Mouse (Mus musculus) right cerebral cortex, adult 2 months (tissue): ENCODE results near the gene Snapc4.

Experiments
- DNase-seq, 2 experiments: peaks; one replicate each; pipeline ENCODE4 v3.0.0; 2021 to 2022; ENCODE audit warnings: low spot score in 2 of 2

The Snapc4 gene

DNA sequence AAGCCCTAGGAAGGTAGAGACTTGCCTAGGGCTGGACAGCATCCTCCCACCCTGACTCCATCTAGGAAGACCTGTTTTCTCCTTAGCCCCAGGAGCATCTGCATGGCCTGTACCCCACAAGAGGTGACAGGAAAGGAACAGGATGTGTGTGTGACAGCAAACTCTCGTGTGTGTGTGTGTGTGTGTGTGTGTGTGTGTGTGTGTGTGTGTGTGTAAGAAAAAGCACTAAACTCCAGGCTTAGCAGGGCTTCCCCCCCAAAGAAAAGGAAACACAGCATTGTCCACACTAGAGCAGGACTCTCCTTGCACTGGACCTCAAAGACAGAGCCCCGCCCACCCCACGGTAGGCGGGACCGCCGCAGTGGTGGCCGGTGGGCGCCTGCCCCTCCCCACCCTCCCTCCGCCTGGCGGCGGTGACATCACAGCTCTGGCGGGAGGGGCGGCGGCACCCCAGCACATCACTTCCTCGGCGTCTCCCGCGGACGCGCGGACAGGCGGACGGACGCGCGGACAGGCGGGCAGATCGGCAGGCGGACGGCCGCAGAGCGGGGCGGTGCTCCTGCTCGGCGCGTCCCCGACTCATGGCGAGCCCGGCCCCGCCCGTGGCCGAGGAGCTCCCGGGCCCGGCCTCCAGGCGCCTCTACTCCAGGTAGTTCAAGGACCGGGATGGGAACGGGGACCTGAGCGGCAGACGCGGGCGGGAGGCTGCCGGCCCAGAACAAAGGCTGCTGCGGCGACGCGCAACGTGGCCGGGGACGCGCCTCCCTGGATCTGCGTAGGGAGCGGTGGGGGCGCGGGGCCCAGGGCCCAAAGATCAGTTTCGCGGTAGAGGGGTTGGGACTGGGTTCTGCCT, 65.2 kb downstream of the Snapc4 start, which contains the start of gene Gpsm1:
TSS of gene Gpsm1 (plus strand) at position 444 of the 853 bp plus-strand sequence.
- peak; percentile 68 to 80 for DNase-seq

DNA sequence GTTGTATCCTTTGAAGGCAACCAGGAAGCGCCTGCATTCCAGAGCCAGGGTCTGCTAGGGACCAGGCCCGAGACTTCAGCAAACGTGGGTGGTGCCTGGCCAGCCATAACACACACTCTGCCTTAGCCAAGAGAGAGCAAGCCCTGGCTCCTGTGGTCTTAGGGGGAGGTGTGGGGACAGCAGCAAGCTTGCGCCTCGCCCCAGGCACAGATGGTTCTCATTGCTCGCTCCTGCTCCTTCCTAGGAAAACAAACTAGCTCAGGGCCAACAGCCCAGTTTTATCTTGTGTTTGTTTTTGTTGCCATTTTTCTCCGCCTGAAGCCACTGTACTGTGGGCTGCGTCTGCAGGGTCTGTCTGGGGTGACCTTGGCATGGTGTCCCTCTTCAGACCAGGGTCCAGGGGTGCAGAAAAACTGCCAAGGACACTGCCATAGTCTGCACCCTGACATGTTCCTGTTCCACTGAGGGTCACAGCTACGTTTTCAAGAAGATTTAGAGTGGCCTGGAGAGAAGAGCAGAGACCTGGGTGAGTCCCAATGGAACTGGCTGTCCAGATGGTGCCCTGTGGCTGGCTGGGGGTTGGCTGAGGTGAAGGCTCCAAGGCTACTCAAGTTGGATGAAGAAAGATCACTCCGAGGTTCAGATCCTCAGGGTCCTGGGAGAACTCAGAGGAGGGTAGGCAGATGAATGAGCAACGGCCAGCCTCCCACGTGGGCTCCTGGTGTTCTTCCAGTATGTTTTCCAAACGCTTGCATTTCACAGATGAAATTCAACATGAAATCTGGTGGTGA, 66.0 kb downstream of the Snapc4 start:
- DNase-seq: no peak

- DNase-seq: no peak
Observed at GRCm38 (mm10) chr2:26313394-26313793, 67.1 kb downstream of the Snapc4 start.

- DNase-seq: no peak
Observed at GRCm38 (mm10) chr2:26312812-26313211, 67.6 kb downstream of the Snapc4 start.
